Mouse (Mus musculus) naive thymus-derived CD4-positive, alpha-beta T cell, adult 5 months (primary cell): ENCODE measurements around the gene Pabpc1l. TPM values are rescaled to one million over a fixed set of nuclear protein-coding genes. Genes with fewer than 3 reads are reported as not detected.

Source experiments
- polyA plus RNA-seq: library from polyadenylated mRNA; unstranded; fragments of 100-300 nt; shearing (Covaris generic); gene quantifications from one replicate; pipeline ENCODE4 v1.2.1, GENCODE M21; 2017

Gene Pabpc1l
- polyA plus RNA-seq = 0.80 TPM

GRCm38 (mm10) chr2:164025150-164025549 lies at the start of gene Pabpc1l:
Pabpc1l (plus strand) TSS chr2:164025450.

DNA sequence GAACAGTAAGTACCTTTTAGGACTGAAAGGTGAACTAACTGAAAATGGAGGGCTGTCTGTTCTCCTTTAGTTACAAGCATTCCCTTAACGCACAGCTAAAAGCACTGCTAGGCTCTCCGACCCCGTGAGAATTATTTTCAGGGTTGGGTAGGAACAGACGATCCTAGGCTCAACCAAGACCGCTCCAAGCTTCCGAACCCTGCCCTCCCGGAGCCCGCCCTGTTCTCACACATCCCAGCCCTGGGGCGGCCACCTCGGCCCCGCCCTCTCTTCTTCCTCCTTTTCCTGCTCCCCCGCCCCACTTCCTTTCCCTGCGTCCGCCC lies 30.6 kb upstream of the Pabpc1l start, which contains the start of gene Ywhab:
Gene Ywhab, plus strand, starts transcription at position 307 of the 323 bp plus-strand sequence.

DNA sequence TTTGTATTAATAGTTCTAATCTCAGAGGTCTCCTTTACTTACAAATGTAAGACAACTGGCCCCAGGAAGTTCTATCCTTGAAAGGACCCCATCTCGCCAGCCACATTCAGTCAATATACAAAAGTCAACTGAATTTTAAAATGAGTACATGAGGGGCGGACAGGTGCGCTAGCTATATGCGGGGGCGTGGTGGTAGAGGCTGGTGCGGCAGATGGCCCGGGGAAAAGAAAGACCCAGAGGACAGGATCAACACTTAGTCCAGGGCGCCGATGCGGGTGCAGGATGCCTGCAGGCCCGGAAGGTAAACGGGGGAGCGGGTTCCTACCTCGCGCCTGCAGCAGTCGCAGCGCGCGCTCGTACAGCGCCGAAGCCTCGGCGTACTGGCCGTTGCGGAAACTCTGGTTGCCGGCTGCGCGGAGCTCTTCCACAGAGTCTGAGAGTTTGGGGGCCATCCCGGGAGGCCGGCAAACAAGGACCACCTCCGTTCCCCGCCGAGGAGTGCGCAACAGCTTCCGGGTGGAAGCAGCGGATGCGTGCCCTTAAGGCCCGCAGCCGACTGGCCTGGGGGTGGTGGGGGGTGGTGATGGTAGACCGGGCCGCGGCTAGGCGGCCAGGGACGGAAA lies 45.0 kb downstream of the Pabpc1l start, which contains the start of gene Stk4:
Gene Stk4, plus strand, starts transcription at position 181 of the 623 bp plus-strand sequence.

GRCm38 (mm10) chr2:164070765-164071436 lies 45.7 kb downstream of the Pabpc1l start, which contains the start of gene Tomm34:
Tomm34 (minus strand) TSS chr2:164071169.

Other genes with a start within 250 kb of the Pabpc1l start
- gene Ccn5, start 204.6 kb upstream of the Pabpc1l start, polyA plus RNA-seq = not detected
- not detected for gene Kcnk15, start 171.8 kb upstream of the Pabpc1l start, polyA plus RNA-seq
- not detected for gene Rims4, start 106.8 kb upstream of the Pabpc1l start, polyA plus RNA-seq
- 143 TPM for gene Ywhab, start 30.5 kb upstream of the Pabpc1l start, polyA plus RNA-seq
- 393 TPM for gene Stk4, start 44.9 kb downstream of the Pabpc1l start, polyA plus RNA-seq
- 126 TPM for gene Tomm34, start 45.7 kb downstream of the Pabpc1l start, polyA plus RNA-seq
- gene Kcns1, start 145.7 kb downstream of the Pabpc1l start, polyA plus RNA-seq = not detected
- not detected for gene Wfdc5, start 157.3 kb downstream of the Pabpc1l start, polyA plus RNA-seq
- gene Wfdc12, start 165.2 kb downstream of the Pabpc1l start, polyA plus RNA-seq = not detected
- gene Wfdc15a, start 174.7 kb downstream of the Pabpc1l start, polyA plus RNA-seq = not detected
- not detected for gene Wfdc15b, start 196.2 kb downstream of the Pabpc1l start, polyA plus RNA-seq
- not detected for gene Svs2, start 213.0 kb downstream of the Pabpc1l start, polyA plus RNA-seq
- gene Svs3b, start 231.2 kb downstream of the Pabpc1l start, polyA plus RNA-seq = not detected